Comparison of ENCODE assay signal across 25 mouse cellular contexts in the genomic region with DNA sequence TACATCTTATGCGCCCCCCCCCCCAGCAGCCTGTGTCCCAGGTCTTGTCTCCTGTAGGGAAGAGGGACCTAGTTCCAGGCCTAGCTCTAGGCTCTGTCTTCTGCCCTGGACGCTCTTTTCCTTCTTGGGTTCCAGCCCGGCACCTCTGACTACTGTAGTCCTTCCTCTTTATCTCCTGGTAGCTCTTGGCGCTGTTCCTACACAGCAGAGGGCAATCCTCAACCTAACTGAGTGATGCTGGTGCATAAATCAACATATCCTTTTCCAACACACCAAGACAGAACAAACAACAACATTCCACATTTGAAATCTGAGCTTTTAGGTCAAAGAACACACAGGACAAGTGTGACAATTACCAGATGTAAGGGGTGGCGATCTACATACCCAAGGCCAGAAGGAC. TPM values are rescaled to one million over a fixed set of nuclear protein-coding genes. Genes with fewer than 3 reads are reported as not detected.
A peak's percentile ranks its signal among the peaks of the same experiment; 100 is the strongest.
DNase-seq lines count a peak whose midpoint lies in the region; ATAC-seq and TF ChIP-seq lines count a peak whose summit lies in the region.
"Had no signal": no experiment of that assay in that cellular context is flagged by ENCODE, and none has a peak within 500 bp of the region (broad histone marks: within the 10 kb centered on the region; RNA-seq: fewer than 3 reads in every experiment).

No protein-coding gene starts in this region.

- no peak overlapping the region for H3K4me2 ChIP-seq in kidney, embryonic 15.5 days
- no peak overlapping the region for H3K4me2 ChIP-seq in liver, postnatal 0 days (ENCODE audit: low read depth, low read length)
- H3K4me2 ChIP-seq in liver, embryonic 12.5 days, result no peak overlapping the region
- H3K4me2 ChIP-seq: embryonic facial prominence, embryonic 15.5 days; forebrain, embryonic 12.5 days; hindbrain, embryonic 15.5 days; limb, embryonic 15.5 days; midbrain, embryonic 13.5 days had no signal

- H3K27ac ChIP-seq in kidney, embryonic 15.5 days, result no peak overlapping the region
- H3K27ac ChIP-seq in liver, postnatal 0 days (ENCODE audit: low read depth), result peak overlapping the region; percentile 6; the same call in 1 of the 2 replicates
- H3K27ac ChIP-seq in liver, embryonic 12.5 days, result no peak overlapping the region
- H3K27ac ChIP-seq: embryonic facial prominence, embryonic 10.5 days; embryonic facial prominence, embryonic 15.5 days; forebrain, embryonic 12.5 days; hindbrain, embryonic 10.5 days; hindbrain, embryonic 15.5 days; limb, embryonic 10.5 days; limb, embryonic 15.5 days; macrophage; midbrain, embryonic 13.5 days had no signal

- no peaks in the 10 kb centered on the region for H3K9me3 ChIP-seq in kidney, embryonic 15.5 days (replicated peaks)
- no peaks in the 10 kb centered on the region for H3K9me3 ChIP-seq in liver, postnatal 0 days (ENCODE audit: low read length)
- H3K9me3 ChIP-seq in liver, embryonic 12.5 days (replicated peaks), result no peaks in the 10 kb centered on the region
- H3K9me3 ChIP-seq: embryonic facial prominence, embryonic 10.5 days; embryonic facial prominence, embryonic 15.5 days; forebrain, embryonic 12.5 days; hindbrain, embryonic 10.5 days; hindbrain, embryonic 15.5 days; limb, embryonic 10.5 days; limb, embryonic 15.5 days; midbrain, embryonic 13.5 days had no signal

- H3K4me1 ChIP-seq in kidney, embryonic 15.5 days, result peaks cover 15% of the 10 kb centered on the region
- H3K4me1 ChIP-seq in liver, postnatal 0 days (ENCODE audit: insufficient read depth), result peaks cover 20% of the 10 kb centered on the region
- H3K4me1 ChIP-seq in liver, embryonic 12.5 days, result peaks cover 27% of the 10 kb centered on the region
- H3K4me1 ChIP-seq: embryonic facial prominence, embryonic 10.5 days; embryonic facial prominence, embryonic 15.5 days; forebrain, embryonic 12.5 days; hindbrain, embryonic 10.5 days; hindbrain, embryonic 15.5 days; limb, embryonic 10.5 days; limb, embryonic 15.5 days; midbrain, embryonic 13.5 days had no signal

- no peak overlapping the region for H3K9ac ChIP-seq in kidney, embryonic 15.5 days
- H3K9ac ChIP-seq in liver, postnatal 0 days (replicated peaks), result no peak overlapping the region
- H3K9ac ChIP-seq in liver, embryonic 12.5 days, result no peak overlapping the region
- H3K9ac ChIP-seq: embryonic facial prominence, embryonic 15.5 days; forebrain, embryonic 12.5 days; forebrain, postnatal 0 days; hindbrain, embryonic 15.5 days; limb, embryonic 15.5 days; midbrain, embryonic 13.5 days had no signal

- no peak overlapping the region for H3K4me3 ChIP-seq in kidney, embryonic 15.5 days (replicated peaks)
- no peak overlapping the region for H3K4me3 ChIP-seq in liver, postnatal 0 days (ENCODE audit: low read depth, low read length)
- H3K4me3 ChIP-seq in liver, embryonic 12.5 days, result no peak overlapping the region
- H3K4me3 ChIP-seq: embryonic facial prominence, embryonic 10.5 days; embryonic facial prominence, embryonic 15.5 days; forebrain, embryonic 12.5 days; hindbrain, embryonic 10.5 days; hindbrain, embryonic 15.5 days; limb, embryonic 10.5 days; limb, embryonic 15.5 days; midbrain, embryonic 13.5 days had no signal

- TF ChIP-seq CTCF in liver, postnatal 0 days (IDR thresholded peaks at IDR 0.05; ENCODE audit: low read depth), result no peak

- WGBS in kidney, embryonic 15.5 days, result 57% methylated on average over 5 of the region's 5 CpGs
- 75% methylated on average over 5 of the region's 5 CpGs for WGBS in liver, postnatal 0 days (ENCODE audit: insufficient replicate concordance)
- 75% methylated on average over 5 of the region's 5 CpGs for WGBS in liver, embryonic 12.5 days (ENCODE audit: insufficient replicate concordance)

- DNase-seq in kidney, adult 18-20 months, result no peak
- DNase-seq in liver, postnatal 0 days, result no peak
- DNase-seq in ZHBTc4 (ENCODE audit: low read depth, low spot score), result peak; percentile 18
- DNase-seq in thymus, postnatal 36 days, result no peak
- DNase-seq: adrenal gland, postnatal 36 days; B cell, adult 2 months; cerebellum, adult 2 months; cerebellum, postnatal 25 days; forebrain, postnatal 0 days; gastrocnemius, postnatal 25 days; heart, postnatal 14 days; kidney, adult 11 months; layer of hippocampus, adult 9-11 months had no signal

- TF ChIP-seq EP300 in liver, postnatal 0 days (IDR thresholded peaks at IDR 0.05; ENCODE audit: low read depth), result no peak

- H3K36me3 ChIP-seq in kidney, embryonic 15.5 days, result peaks cover 45% of the 10 kb centered on the region
- peaks cover 12% of the 10 kb centered on the region for H3K36me3 ChIP-seq in liver, postnatal 0 days (replicated peaks; ENCODE audit: insufficient read depth, low read length)
- peaks cover 42% of the 10 kb centered on the region for H3K36me3 ChIP-seq in liver, embryonic 12.5 days

- no peaks in the 10 kb centered on the region for H3K27me3 ChIP-seq in kidney, embryonic 15.5 days
- H3K27me3 ChIP-seq in liver, postnatal 0 days (ENCODE audit: insufficient read depth, low read length), result no peaks in the 10 kb centered on the region
- no peaks in the 10 kb centered on the region for H3K27me3 ChIP-seq in liver, embryonic 12.5 days (replicated peaks)
- H3K27me3 ChIP-seq: embryonic facial prominence, embryonic 15.5 days; forebrain, embryonic 12.5 days; hindbrain, embryonic 15.5 days; limb, embryonic 15.5 days; midbrain, embryonic 13.5 days had no signal

- ATAC-seq in kidney, embryonic 15.5 days (replicated peaks; ENCODE audit: low FRiP score), result peak; percentile 26; the same call in 1 of the 2 replicates
- ATAC-seq in liver, postnatal 0 days, result peak; percentile 50
- ATAC-seq in liver, embryonic 12.5 days, result no peak
- ATAC-seq: forebrain, postnatal 0 days; inflammation-experienced regulatory T-cells, adult 6 months; midbrain, embryonic 13.5 days had no signal

RNA-seq across cellular contexts. Expression of a gene that starts 5.1 kb away (rescaled TPM):
- polyA plus RNA-seq in kidney, embryonic 15.5 days (2015; fragmentation: Nextera tagmentation; extraction: Ambion mirVana), result 86.5 and 88.1 TPM in 2 replicates
- 48.9 and 51.6 TPM in 2 replicates for polyA plus RNA-seq in liver, postnatal 0 days (2015; fragmentation: Nextera tagmentation; extraction: Ambion mirVana)
- polyA plus RNA-seq in liver, embryonic 12.5 days (2016; fragmentation: Nextera tagmentation; extraction: Ambion mirVana), result 75.0 and 87.6 TPM in 2 replicates

RNA-seq across cellular contexts. Expression of a gene that starts 8.5 kb away (rescaled TPM):
- polyA plus RNA-seq in kidney, embryonic 15.5 days (2015; fragmentation: Nextera tagmentation; extraction: Ambion mirVana), result 61.1 and 63.7 TPM in 2 replicates
- 13.0 TPM in 2 replicates for polyA plus RNA-seq in liver, postnatal 0 days (2015; fragmentation: Nextera tagmentation; extraction: Ambion mirVana)
- polyA plus RNA-seq in liver, embryonic 12.5 days (2016; fragmentation: Nextera tagmentation; extraction: Ambion mirVana), result 19.3 and 22.2 TPM in 2 replicates

RNA-seq across cellular contexts. Expression of a gene that starts 55.6 kb away (rescaled TPM):
- polyA plus RNA-seq in kidney, embryonic 15.5 days (2015; fragmentation: Nextera tagmentation; extraction: Ambion mirVana), result 251 and 258 TPM in 2 replicates
- 73.3 and 78.9 TPM in 2 replicates for polyA plus RNA-seq in liver, postnatal 0 days (2015; fragmentation: Nextera tagmentation; extraction: Ambion mirVana)
- polyA plus RNA-seq in liver, embryonic 12.5 days (2016; fragmentation: Nextera tagmentation; extraction: Ambion mirVana), result 197 and 199 TPM in 2 replicates

RNA-seq across cellular contexts. Expression of a gene that starts 57.6 kb away (rescaled TPM):
- 19.0 and 19.3 TPM in 2 replicates for polyA plus RNA-seq in kidney, embryonic 15.5 days (2015; fragmentation: Nextera tagmentation; extraction: Ambion mirVana)
- polyA plus RNA-seq in liver, postnatal 0 days (2015; fragmentation: Nextera tagmentation; extraction: Ambion mirVana), result 4.6 and 5.7 TPM in 2 replicates
- 15.5 and 17.1 TPM in 2 replicates for polyA plus RNA-seq in liver, embryonic 12.5 days (2016; fragmentation: Nextera tagmentation; extraction: Ambion mirVana)
